Mouse (Mus musculus) forebrain, postnatal 0 days (tissue): ENCODE measurements around the gene Stub1. TPM values are rescaled to one million over a fixed set of nuclear protein-coding genes. Genes with fewer than 3 reads are reported as not detected.

Experiments used
- ATAC-seq: fragments of 200-750 bp; cut with Nextera tagmentation; 2 replicates; pipeline ENCODE4 v1.8.0; 2017; ENCODE audit warnings: mild to moderate bottlenecking, moderate library complexity
- DNase-seq: peaks from one replicate; pipeline ENCODE4 v3.0.0-alpha.2; 2015
- H3K27ac ChIP-seq: fragments of 300-500 bp; sonication (generic); 2 replicates; pipeline ENCODE4 v1.5.1; 2014; ENCODE audit warnings: low read depth, mild to moderate bottlenecking, antibody characterized with exemption, low read length, moderate library complexity, mixed read lengths
- H3K27me3 ChIP-seq: fragments of 300-500 bp; sonication (generic); 2 replicates; pipeline ENCODE4 v1.6.1; 2014; ENCODE audit warnings: mild to moderate bottlenecking, low read length, mixed read lengths; ENCODE audit not compliant: insufficient read depth
- H3K36me3 ChIP-seq: fragments of 300-500 bp; sonication (generic); 2 replicates; pipeline ENCODE4 v1.6.1; 2014; ENCODE audit warnings: mild to moderate bottlenecking, moderate library complexity; ENCODE audit not compliant: insufficient read depth
- H3K4me1 ChIP-seq: fragments of 300-500 bp; sonication (generic); 2 replicates; pipeline ENCODE4 v1.6.1; 2014; ENCODE audit warnings: antibody characterized with exemption; ENCODE audit not compliant: insufficient read depth
- H3K4me2 ChIP-seq: fragments of 300-500 bp; sonication (generic); 2 replicates; pipeline ENCODE4 v1.6.1; 2014; ENCODE audit warnings: low read depth, mild to moderate bottlenecking, moderate library complexity
- H3K4me3 ChIP-seq: fragments of 300-500 bp; sonication (generic); 2 replicates; pipeline ENCODE4 v1.5.1; 2014; ENCODE audit warnings: low read depth, low read length, mixed read lengths
- H3K9ac ChIP-seq: fragments of 300-500 bp; sonication (generic); 2 replicates; pipeline ENCODE4 v1.6.1; 2014; ENCODE audit warnings: mild to moderate bottlenecking
- H3K9me3 ChIP-seq: fragments of 300-500 bp; sonication (generic); 2 replicates; pipeline ENCODE4 v1.6.1; 2016; ENCODE audit warnings: low read length
- CTCF ChIP-seq: sonication (generic); IDR thresholded peaks from 2 replicates; pipeline ENCODE4 v1.5.1; 2016; ENCODE audit warnings: antibody characterized with exemption, control low read depth, low read depth
- WGBS: fragments of 180-500 bp; shearing (Covaris S2); extraction: QIAGEN DNeasy Blood & Tissue Kit; methylation state at CpG from one replicate; pipeline ENCODE4 v1.1.7; 2014; 5-methylcytosine and 5-hydroxymethylcytosine counted together
- polyA plus RNA-seq: library from polyadenylated mRNA; unstranded; fragments of >200 nt; fragmentation: Nextera tagmentation; extraction: Ambion mirVana; gene quantifications from 2 replicates; pipeline ENCODE4 v1.2.1, GENCODE M21; 2015
- total RNA-seq: library from RNA; depleted of rRNA; stranded (reverse); fragments of >200 nt; gene quantifications from 2 replicates; pipeline ENCODE4 v1.2.3, GENCODE M21; 2014

The Stub1 gene
- total and polyA plus RNA-seq, 2 experiments from 2014 or later = 238 to 324 TPM

DNA sequence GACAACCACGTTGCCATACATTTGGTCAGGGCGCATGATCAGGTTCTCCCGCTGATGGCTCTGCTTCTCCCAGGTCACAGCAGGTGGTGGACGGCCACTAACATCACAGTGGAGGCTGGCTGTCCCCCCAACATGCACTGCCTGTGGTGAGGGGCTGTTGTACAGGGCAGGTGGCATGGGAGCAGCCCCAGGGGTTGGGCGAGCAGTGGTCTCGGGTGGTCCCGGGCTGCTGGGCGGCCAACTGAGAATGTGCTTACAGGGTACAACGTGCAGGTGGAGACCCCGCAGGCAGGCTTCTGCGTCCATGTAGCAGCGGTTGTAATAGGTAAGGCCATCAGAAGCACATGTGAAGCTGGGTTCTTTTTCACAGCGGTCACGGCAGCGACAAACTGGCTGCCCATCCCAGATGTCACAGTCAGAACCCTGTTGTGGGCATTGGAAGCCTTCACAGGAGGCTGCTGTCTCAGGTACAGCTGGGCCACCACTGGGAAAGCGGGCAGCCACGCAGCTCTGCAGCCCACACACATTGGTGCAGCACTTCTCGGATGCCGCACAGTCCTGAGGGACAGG is 45.5 kb upstream of the Stub1 start:
- no peak overlapping the region for H3K4me3 ChIP-seq
- peaks cover 12% of the 10 kb centered on the region; the same call in 1 of the 2 replicates for H3K4me1 ChIP-seq
- 89% methylated on average over 19 of the region's 19 CpGs for WGBS
- peaks cover 23% of the 10 kb centered on the region for H3K36me3 ChIP-seq
- no peak overlapping the region for H3K9ac ChIP-seq
- H3K27ac ChIP-seq = no peak overlapping the region
- DNase-seq (no peak), ATAC-seq (no peak)
- no peaks in the 10 kb centered on the region for H3K27me3 ChIP-seq
- no peak for TF ChIP-seq CTCF
- no peak overlapping the region for H3K4me2 ChIP-seq
- H3K9me3 ChIP-seq = no peaks in the 10 kb centered on the region

DNA sequence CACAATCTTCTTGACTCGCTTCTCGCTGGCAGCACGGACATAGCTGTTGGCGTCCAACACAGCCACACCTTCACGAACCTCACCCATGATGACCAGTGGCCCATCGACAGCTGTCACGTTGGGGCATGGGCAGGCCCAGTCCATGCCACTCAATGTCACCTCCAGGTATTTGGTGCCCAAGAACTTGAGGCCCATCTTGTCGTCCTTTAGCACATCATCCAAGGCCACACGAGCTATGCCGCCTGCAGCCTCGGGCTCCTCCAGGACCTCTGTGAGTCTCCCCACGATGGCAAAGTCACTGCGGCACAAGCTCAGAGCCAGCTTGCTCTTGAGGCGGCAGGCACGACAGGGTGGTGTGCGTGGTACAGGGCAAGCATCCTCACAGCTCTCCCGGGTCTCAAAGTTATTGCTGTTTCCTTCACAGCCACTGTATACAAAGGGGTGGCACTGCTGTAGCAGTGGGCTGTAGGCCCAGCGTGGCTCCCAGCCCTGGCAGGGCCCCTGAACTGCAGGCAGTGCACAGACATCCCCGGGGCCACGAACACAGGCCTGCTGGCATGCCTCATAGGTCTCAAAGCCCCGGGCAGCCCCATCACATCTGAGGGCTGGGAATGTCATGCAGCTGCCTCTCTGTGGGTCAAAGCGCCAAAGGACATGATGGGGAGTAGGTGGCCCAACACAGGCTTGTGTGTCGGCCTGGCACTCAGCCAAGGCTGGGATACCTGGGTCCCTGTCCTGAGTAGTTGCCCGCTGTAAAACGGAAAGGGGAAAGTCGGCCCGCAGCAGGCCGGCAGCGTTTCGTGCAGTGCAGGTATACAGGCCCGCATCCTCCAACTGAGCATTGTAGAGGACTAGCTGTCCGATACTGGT is 44.8 kb upstream of the Stub1 start:
- Histone ChIP-seq H3K36me3 (peaks cover 16% of the 10 kb centered on the region), H3K4me1 (peaks cover 12% of the 10 kb centered on the region; the same call in 1 of the 2 replicates), H3K27ac (no peak overlapping the region), H3K9me3 (no peaks in the 10 kb centered on the region), H3K4me2 (no peak overlapping the region), H3K4me3 (no peak overlapping the region), H3K27me3 (no peaks in the 10 kb centered on the region), H3K9ac (no peak overlapping the region)
- DNase-seq (no peak), ATAC-seq (no peak)
- TF ChIP-seq CTCF = no peak
- WGBS = 93% methylated on average over 32 of the region's 32 CpGs

DNA sequence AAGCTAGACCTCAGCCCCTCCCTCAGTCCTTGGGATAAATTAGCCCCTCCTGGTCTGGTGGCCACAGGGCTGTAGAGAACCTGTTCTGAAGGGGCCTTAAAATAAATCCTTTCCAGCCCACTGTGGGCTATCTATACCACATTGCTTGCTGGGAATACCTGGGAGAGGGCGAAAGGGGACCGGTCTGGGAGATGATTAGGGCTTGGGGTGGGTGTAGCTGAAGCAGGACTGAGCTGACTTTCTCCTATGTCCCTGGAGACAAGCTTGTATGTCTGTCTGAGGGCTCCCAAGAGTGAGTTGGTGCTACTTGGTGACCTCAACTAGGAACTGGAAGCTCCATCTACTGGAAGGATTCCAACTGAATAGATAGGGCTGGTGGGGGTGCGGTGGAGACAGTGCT is 43.8 kb upstream of the Stub1 start:
- no peaks in the 10 kb centered on the region for H3K27me3 ChIP-seq
- TF ChIP-seq CTCF = no peak
- ATAC-seq = no peak
- H3K4me1 ChIP-seq = peaks cover 12% of the 10 kb centered on the region; the same call in 1 of the 2 replicates
- H3K9me3 ChIP-seq = no peaks in the 10 kb centered on the region
- no peak overlapping the region for H3K9ac ChIP-seq
- DNase-seq = no peak
- H3K36me3 ChIP-seq = peaks cover 11% of the 10 kb centered on the region
- H3K4me3 ChIP-seq = no peak overlapping the region
- H3K27ac ChIP-seq = no peak overlapping the region
- 97% methylated on average over 3 of the region's 3 CpGs for WGBS
- no peak overlapping the region for H3K4me2 ChIP-seq

DNA sequence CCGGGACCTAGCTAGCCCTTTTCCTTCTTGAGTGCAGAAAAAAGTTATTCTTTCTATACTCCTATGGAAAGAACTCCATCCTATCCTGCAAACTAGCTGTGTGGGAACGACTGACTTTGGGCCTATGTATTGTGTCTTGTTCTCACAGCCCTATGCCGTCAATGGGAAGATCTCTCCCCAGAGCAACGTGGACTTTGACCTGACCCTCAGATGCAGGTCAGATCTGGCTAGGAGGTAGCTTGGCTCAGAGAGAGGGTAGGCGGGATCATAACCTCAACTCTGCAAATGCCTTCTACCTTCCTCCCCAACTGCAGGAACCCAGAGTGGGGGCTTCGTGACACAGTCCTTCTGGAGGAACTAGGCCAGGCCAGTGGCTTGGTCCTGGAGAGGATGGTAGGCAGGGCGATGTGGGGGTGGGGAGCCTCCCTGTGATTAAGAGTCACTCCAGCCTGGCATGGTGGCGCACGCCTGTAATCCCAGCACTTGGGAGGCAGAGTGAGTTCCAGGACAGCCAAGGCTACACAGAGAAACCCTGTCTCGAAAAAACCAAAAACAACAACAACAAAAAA is 43.2 kb upstream of the Stub1 start:
- peak overlapping the region; percentile 89 for H3K9ac ChIP-seq
- H3K27me3 ChIP-seq = no peaks in the 10 kb centered on the region
- 69% methylated on average over 10 of the region's 10 CpGs for WGBS
- peak overlapping the region; percentile 96 for H3K27ac ChIP-seq
- no peaks in the 10 kb centered on the region for H3K9me3 ChIP-seq
- H3K4me3 ChIP-seq = peak overlapping the region; percentile 69
- DNase-seq (no peak), ATAC-seq (no peak)
- H3K4me2 ChIP-seq = peak overlapping the region; percentile 70
- H3K4me1 ChIP-seq = peaks cover 12% of the 10 kb centered on the region; the same call in 1 of the 2 replicates
- H3K36me3 ChIP-seq = peaks cover 11% of the 10 kb centered on the region
- TF ChIP-seq CTCF = no peak

DNA sequence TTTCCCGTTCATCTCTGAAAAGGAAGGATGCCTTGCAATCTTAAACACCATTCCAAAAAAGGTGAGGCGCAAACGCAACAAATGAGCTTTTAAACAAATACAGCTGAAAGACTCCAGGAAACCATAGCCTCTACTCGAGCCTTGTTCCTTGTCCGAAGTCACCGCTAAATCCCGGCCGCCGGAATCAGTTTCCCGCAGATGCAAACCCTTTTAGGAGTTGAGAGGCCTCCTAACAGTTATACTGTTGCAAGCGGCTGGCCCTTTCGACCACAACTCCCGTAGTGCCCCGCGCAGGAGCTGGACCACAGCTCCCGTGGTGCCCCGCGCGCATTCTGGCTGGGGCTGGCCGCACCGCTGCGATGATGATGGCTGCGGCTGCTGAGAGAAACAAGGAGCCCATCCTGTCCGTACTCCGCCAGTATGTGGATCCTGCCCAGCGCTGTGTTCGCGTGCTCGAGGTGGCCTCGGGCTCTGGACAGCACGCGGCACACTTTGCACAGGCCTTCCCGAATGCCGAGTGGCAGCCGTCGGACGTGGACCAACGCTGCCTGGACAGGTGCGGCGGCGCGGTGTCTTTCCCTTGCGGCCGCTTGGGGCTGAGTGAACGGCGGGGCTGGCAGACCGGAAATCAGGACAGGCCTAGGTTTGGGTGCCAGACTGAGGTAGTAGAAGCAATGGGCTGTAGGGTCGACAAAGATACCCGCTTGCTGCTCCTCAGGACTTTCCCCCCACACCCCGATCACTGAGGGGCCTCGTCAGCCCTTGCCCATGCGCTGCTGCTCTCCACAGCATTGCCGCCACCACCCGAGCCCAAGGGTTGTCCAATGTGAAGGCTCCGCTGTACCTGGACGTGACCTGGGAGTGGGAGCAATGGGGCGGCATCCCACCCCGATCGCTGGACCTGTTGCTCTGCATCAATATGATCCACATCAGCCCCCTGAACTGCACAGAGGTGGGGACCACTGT is 42.2 kb upstream of the Stub1 start:
- ATAC-seq (peak; percentile 95), DNase-seq (peak; percentile 93)
- Histone ChIP-seq H3K4me3 (peak overlapping the region; percentile 69), H3K9me3 (no peaks in the 10 kb centered on the region), H3K36me3 (peaks cover 11% of the 10 kb centered on the region; the same call in 1 of the 2 replicates), H3K4me2 (peak overlapping the region; percentile 70), H3K9ac (peak overlapping the region; percentile 89), H3K27ac (peak overlapping the region; percentile 96), H3K4me1 (peaks cover 12% of the 10 kb centered on the region; the same call in 1 of the 2 replicates), H3K27me3 (no peaks in the 10 kb centered on the region)
- 1% methylated on average over 59 of the region's 59 CpGs for WGBS
- peak; percentile 55 for TF ChIP-seq CTCF

DNA sequence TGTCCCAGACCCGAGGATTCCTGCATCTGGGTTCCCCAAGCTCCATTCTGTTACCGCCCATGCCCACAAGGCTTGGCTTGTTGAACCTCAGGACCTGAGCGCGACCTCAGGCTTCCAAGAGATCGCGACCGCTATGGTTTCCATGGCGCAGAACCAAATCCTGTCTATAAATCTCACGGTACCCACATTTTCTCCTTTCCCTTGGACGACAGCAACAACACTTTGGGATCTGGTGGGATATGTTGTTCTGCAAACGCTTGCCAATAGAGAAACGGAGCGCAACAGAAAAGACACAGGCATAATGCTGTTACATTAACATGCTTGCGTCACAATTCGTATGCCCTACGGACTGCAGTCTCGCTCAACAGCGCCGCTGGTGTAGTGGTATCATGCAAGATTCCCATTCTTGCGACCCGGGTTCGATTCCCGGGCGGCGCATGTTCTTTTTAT is 41.5 kb upstream of the Stub1 start, which contains the start of gene Mettl26:
Gene Mettl26, plus strand, starts transcription at position 354 of the 450 bp plus-strand sequence.
- peak within 1 kb of the TSS; percentile 69 for H3K4me3 ChIP-seq
- peak; percentile 86 for ATAC-seq
- peak; percentile 99 for DNase-seq
- H3K4me1 ChIP-seq = peaks cover 12% of the 10 kb centered on the region; the same call in 1 of the 2 replicates
- under 1% methylated on average over 25 of the region's 25 CpGs for WGBS
- peaks cover 11% of the 10 kb centered on the region; the same call in 1 of the 2 replicates for H3K36me3 ChIP-seq
- H3K27me3 ChIP-seq = no peaks in the 10 kb centered on the region
- H3K27ac ChIP-seq = peak within 1 kb of the TSS; percentile 96
- peak within 1 kb of the TSS; percentile 70 for H3K4me2 ChIP-seq
- peak within 1 kb of the TSS; percentile 89 for H3K9ac ChIP-seq
- TF ChIP-seq CTCF = peak; percentile 49
- H3K9me3 ChIP-seq = no peaks in the 10 kb centered on the region
